Mouse (Mus musculus): ENCODE results near the gene Mcrip1. TPM values are rescaled to one million over a fixed set of nuclear protein-coding genes. Genes with fewer than 3 reads are reported as not detected.
A peak's percentile ranks its signal among the peaks of the same experiment; 100 is the strongest.
"Not testable (repeated sequence)": the region's sequence is repeated elsewhere in the genome, so short reads cannot be mapped to it uniquely, and the experiment has no call there.

The Mcrip1 gene
- total RNA-seq, 2 experiments from 2014 or later = 43.1 to 43.7 TPM

- DNase-seq = no peak
- intact Hi-C loops (cut with DNase I) = no loop called here
These were observed 29.0 kb downstream of the Mcrip1 start for GRCm38 (mm10) chr11:120520498-120520897.

GRCm38 (mm10) chr11:120519738-120520137 lies 29.8 kb downstream of the Mcrip1 start:
- intact Hi-C loops (cut with DNase I) = loop anchor here (2.0 to 10.0 kb wide), 2 partner anchors 29 to 255 kb away; partner anchors contain the start of gene Mcrip1
- DNase-seq = peak; percentile 66 to 73

- intact Hi-C loops (cut with DNase I) = loop anchor here (2.0 to 10.0 kb wide), 2 partner anchors 30 to 256 kb away; partner anchors contain the start of gene Mcrip1
- DNase-seq = no peak
These were observed 31.0 kb downstream of the Mcrip1 start for GRCm38 (mm10) chr11:120518558-120518957.

- intact Hi-C loops (cut with DNase I) = loop anchor here (2.0 to 10.0 kb wide), 2 partner anchors 31 to 257 kb away; partner anchors contain the start of gene Mcrip1
- peak; percentile 55 to 61 for DNase-seq
These were observed 31.5 kb downstream of the Mcrip1 start for GRCm38 (mm10) chr11:120518027-120518426.

- DNase-seq = no peak
- intact Hi-C loops (cut with DNase I) = loop anchor here (10.0 kb wide), 1 partner anchor 258 kb away; no protein-coding TSS in a partner anchor
These were observed 32.4 kb downstream of the Mcrip1 start for GRCm38 (mm10) chr11:120517147-120517546.

- intact Hi-C loops (cut with DNase I) = loop anchor here (1.0 to 10.0 kb wide), 4 partner anchors 55 to 259 kb away; no protein-coding TSS in a partner anchor
- peak; percentile 93 to 94 for DNase-seq
These were observed 33.9 kb downstream of the Mcrip1 start for GRCm38 (mm10) chr11:120515611-120516010.

GRCm38 (mm10) chr11:120514262-120514661 lies 35.3 kb downstream of the Mcrip1 start:
- not testable (repeated sequence) for DNase-seq
- intact Hi-C loops (cut with DNase I) = loop anchor here (2.0 to 10.0 kb wide), 3 partner anchors 57 to 261 kb away; partner anchors contain the start of genes Cenpx and Lrrc45

- DNase-seq = no peak
- intact Hi-C loops (cut with DNase I) = loop anchor here (5.0 to 10.0 kb wide), 2 partner anchors 199 to 262 kb away; partner anchors contain the start of genes Cenpx and Lrrc45
These were observed 36.6 kb downstream of the Mcrip1 start for GRCm38 (mm10) chr11:120512790-120513453.

- DNase-seq = no peak
- intact Hi-C loops (cut with DNase I) = loop anchor here (5.0 to 10.0 kb wide), 2 partner anchors 202 to 264 kb away; partner anchors contain the start of genes Cenpx and Lrrc45
These were observed 39.0 kb downstream of the Mcrip1 start for GRCm38 (mm10) chr11:120510375-120511030.

- intact Hi-C loops (cut with DNase I) = loop anchor here (5.0 to 10.0 kb wide), 2 partner anchors 202 to 265 kb away; partner anchors contain the start of genes Cenpx and Lrrc45
- no peak for DNase-seq
These were observed 39.6 kb downstream of the Mcrip1 start for GRCm38 (mm10) chr11:120509940-120510339.

- intact Hi-C loops (cut with DNase I) = no loop called here
- DNase-seq = no peak
These were observed 41.1 kb downstream of the Mcrip1 start for GRCm38 (mm10) chr11:120508290-120508870.

- DNase-seq = no peak
- intact Hi-C loops (cut with DNase I) = no loop called here
These were observed 41.8 kb downstream of the Mcrip1 start for GRCm38 (mm10) chr11:120507611-120508289.

- intact Hi-C loops (cut with DNase I) = no loop called here
- no peak for DNase-seq
These were observed 42.6 kb downstream of the Mcrip1 start for GRCm38 (mm10) chr11:120506899-120507298.

- DNase-seq = no peak
- intact Hi-C loops (cut with DNase I) = no loop called here
These were observed 43.9 kb downstream of the Mcrip1 start for GRCm38 (mm10) chr11:120505661-120506060.

GRCm38 (mm10) chr11:120501701-120502100 lies 47.8 kb downstream of the Mcrip1 start:
- intact Hi-C loops (cut with DNase I) = no loop called here

GRCm38 (mm10) chr11:120501018-120501417 lies 48.5 kb downstream of the Mcrip1 start:
- DNase-seq = no peak
- intact Hi-C loops (cut with DNase I) = no loop called here

More at GRCm38 (mm10) chr11:120501701-120502100, 47.8 kb downstream of the Mcrip1 start:
- DNase-seq = no peak

- DNase-seq = no peak
These were observed 49.2 kb downstream of the Mcrip1 start for GRCm38 (mm10) chr11:120500357-120500756.

GRCm38 (mm10) chr11:120499894-120500293 lies 49.6 kb downstream of the Mcrip1 start:
- no peak for DNase-seq
- intact Hi-C loops (cut with DNase I) = no loop called here

More at GRCm38 (mm10) chr11:120500357-120500756, 49.2 kb downstream of the Mcrip1 start:
- intact Hi-C loops (cut with DNase I) = no loop called here

GRCm38 (mm10) chr11:120498891-120499290 lies 50.6 kb downstream of the Mcrip1 start:
- DNase-seq = no peak
- intact Hi-C loops (cut with DNase I) = no loop called here

- no peak for DNase-seq
- intact Hi-C loops (cut with DNase I) = no loop called here
These were observed 51.3 kb downstream of the Mcrip1 start for GRCm38 (mm10) chr11:120498226-120498625.

Data from heart, postnatal 36 days (tissue).